Mouse (Mus musculus) adrenal gland, postnatal 10 days (tissue): ENCODE results near the gene Rab22a. TPM values are rescaled to one million over a fixed set of nuclear protein-coding genes. Genes with fewer than 3 reads are reported as not detected.
"Not testable (repeated sequence)": the region's sequence is repeated elsewhere in the genome, so short reads cannot be mapped to it uniquely, and the experiment has no call there.

Source experiments
- DNase-seq: peaks from one replicate; pipeline ENCODE4 v3.0.0; 2021; ENCODE audit warnings: mixed read lengths
- long read RNA-seq, 2 experiments: library from polyadenylated mRNA; stranded (forward); transcript quantifications; one replicate each; pipeline ENCODE4 v2.0.0; 2021
- total RNA-seq, 2 experiments: library from RNA; stranded (reverse); gene quantifications; 2 replicates each; pipeline ENCODE4 v1.2.3; 2021

The Rab22a gene
- total RNA-seq, result 10 to 100 TPM; 28.3 to 29.8 TPM
- long read RNA-seq, experiment 1, full-length matches to known transcripts, result 78 of 96 reads
- long read RNA-seq, experiment 1, partial matches to known transcripts, result 6 of 96 reads
- long read RNA-seq, experiment 1, other reads (novel, unspliced or antisense), result 12 of 96 reads
- long read RNA-seq, experiment 2, full-length matches to known transcripts, result 48 of 57 reads
- long read RNA-seq, experiment 2, partial matches to known transcripts, result 3 of 57 reads
- long read RNA-seq, experiment 2, other reads (novel, unspliced or antisense), result 6 of 57 reads

DNA sequence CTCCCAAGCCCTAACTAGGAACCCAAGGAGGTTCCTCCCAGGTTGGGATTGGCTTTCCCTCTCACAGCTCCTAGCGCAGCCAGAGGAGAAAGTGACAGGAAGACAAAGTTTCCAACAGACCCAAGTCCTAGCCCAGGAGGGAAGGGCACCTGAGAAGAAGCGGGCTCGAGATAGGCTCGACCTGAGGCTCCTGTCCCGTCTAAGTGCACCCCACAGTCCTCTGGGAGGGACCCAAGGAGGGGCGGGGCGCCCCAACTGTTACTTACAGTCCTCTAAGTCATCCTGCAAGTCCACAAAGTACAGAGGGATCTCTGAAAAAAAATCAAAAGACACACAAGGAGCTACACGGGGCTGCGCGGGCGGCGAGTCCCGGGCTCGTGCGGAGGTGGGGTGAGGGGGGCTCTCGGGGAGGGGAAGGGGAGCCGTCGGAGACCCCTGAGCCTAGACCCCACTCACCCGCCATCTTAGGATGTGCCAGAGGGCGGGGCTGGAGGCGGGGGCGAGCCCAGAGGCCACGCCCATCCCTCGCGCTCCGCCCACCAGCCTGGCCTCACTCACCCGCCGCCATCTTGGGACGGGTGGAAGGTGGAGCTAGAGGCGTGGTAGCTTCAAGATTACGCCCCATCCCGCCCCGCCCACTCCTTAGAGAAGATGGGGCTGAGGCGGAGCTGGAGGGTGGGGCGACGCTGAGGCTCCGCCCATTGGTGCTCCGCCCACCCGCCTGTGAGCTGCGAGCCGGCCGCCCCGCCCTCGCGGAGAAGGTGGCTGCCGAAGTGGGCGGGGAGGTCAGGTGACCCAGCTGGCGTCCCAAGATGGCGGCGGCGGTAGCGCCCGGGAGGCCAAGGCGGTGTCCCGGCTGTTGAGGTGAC lies at the start of gene Rab22a:
Rab22a (plus strand) TSS at position 704 of the 869 bp plus-strand sequence.
- peak; percentile 98 for DNase-seq

DNA sequence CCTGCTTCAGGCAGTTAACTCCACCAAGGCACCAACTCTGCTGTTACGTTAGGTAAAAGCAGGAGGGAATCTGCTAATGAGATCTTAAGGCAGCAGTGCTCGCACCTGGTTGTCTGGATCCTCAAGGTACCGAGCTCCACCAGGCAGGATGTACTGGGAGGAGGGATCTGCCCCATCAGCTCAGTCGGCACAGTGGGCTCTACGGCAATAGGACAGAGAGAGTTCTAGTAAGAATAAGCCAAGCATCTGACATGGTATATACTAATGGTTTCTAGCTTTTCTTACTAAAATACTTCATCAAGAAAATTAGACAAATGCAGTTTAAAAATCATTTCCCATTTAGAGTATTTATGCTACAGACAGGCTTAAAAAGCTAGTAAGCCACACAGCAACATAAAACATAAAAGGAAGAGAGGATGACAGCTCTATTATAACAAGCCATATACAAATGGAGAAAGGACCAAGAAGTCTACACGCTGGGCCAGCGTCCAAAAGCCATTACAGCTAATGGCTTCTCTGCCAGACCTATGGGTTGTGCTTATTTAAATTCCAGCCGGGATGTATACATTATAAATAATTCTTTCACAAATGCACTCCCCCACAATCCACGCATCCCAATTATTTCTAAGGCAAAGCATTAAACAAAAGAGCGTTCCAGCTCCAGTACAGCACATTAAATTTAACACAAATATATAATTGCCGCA lies 44.0 kb upstream of the Rab22a start:
- no peak for DNase-seq

DNA sequence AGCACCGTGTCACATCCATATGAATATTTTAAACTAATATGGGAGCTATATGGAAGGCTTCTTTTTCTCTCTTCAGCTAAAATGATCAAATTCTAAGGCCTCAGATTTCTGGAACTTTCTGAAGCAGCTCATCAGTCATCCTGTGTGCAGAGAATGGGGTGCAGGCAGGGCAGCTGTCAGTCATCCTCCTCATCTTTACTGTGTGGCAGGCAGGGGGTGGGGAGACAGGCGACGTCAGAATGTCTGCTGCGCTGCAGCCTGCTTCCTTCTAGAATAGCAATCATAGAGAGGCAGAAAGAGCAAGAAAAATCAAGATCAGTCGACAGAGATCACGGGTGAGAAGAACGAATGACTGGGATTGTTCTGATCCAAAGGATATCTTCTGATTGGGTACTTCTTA lies 43.4 kb upstream of the Rab22a start:
- no peak for DNase-seq

DNA sequence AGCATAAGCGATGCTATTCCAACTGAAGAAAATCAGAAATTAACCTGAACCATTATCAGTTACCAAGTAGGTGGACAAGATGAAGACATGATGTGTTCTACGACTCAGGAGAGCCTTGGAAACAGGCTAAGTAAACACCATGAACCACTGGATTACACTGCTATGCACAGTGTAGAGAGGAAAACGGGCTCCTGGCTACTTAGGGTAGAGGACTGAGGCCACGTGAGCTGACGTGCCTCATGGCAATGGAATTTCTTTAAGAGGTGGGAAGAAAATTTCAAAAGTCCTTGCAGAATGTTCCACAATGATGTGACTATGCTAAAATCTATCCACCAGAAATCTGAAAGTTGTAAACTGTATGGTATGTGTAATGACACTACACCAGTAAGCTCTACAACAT lies 40.4 kb upstream of the Rab22a start:
- no peak for DNase-seq

DNA sequence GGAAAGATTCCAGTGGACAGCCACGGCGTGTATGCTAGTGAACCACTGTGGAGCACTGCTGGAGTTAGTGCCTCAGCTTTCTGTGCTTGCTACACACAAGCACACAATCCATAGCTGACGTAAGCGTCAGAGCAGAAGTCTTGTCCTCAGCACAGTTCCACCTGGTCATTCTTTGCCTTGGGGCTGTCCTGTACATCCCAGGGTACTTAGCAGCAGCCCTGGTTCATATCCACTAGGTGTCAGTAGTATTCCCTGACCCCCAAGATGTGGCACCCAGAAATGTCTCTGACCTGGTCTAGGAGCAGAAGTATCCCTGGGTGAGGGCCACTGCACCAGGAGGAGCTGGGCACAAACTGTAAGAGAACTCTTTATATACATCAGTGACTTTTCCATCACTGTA lies 38.9 kb upstream of the Rab22a start:
- no peak for DNase-seq

DNA sequence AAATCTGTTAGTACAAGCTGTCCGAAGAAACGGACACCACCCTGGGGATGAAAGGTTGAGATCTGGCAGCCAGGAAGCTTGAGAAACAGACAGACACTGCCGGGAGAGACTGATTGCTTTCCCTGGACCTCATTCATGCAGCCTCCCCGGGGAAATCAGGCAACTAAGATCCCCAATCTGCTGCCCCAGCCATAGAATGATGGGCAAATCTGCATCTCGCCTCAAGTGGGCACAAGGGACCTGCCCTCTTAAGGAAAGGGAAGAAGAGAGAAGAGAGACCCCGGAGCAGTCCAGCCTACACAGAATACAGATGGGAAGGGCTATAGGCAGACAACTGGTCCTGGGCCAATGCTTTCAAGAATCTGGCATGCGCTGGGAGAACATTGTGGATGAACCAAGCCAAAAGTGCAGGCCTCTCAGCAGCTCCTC lies 37.4 kb upstream of the Rab22a start:
- peak; percentile 41 for DNase-seq

DNA sequence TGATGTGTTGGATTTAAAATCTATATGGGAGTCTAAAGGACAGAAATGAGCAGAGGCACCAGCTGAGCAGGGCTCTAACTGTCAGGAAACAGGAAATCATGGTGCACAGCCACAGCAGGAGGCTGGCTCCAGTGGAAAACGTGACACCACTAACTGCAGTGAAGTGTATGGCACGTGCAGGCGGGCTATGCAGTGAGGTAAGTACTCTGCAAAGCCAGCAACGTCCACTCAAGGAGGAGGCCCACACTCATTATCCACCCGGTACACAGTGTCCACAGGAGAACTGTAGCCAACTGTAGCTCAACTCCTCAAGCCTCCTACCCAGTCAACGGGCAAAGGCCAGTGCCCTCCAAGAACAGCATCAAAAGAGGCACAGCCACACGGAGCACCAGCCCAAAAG lies 34.9 kb upstream of the Rab22a start:
- no peak for DNase-seq

DNA sequence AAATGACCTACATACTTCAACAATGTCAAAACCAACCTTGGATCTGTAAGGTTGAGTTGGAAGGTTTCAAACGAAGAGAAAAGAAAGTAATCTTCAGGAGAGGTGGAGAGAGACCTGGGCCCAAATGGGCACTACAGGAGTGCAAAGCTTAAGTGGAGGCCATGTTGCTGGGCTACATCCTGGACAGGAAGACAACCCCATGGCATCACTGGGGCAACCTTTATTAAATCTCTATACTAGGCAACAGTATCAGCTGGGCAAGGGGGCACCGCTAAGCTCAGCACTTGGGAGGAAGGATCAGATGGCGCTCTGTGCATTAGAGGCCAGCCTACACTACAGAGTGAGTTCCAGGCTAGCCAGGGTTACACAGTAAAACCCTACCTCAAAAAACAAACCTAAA lies 33.8 kb upstream of the Rab22a start:
- no peak for DNase-seq

DNA sequence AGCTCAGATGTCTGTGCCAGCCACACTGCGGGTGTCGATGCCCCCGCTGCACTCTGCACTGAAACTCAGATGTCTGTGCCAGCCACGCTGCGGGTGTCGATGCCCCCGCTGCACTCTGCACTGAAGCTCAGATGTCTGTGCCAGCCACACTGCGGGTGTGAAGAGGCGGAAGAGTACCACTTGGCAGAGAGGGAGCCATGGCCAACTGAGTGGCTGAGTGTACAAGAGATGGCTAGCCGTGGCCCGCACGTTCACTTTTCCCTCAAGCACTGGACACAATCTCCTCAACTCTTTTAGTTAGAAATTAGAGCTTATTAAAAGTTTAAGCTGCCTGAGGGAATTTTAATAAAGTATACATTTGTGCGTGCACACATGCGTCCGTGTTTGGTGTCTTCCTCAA lies 25.5 kb upstream of the Rab22a start:
- DNase-seq, result not testable (repeated sequence)

DNA sequence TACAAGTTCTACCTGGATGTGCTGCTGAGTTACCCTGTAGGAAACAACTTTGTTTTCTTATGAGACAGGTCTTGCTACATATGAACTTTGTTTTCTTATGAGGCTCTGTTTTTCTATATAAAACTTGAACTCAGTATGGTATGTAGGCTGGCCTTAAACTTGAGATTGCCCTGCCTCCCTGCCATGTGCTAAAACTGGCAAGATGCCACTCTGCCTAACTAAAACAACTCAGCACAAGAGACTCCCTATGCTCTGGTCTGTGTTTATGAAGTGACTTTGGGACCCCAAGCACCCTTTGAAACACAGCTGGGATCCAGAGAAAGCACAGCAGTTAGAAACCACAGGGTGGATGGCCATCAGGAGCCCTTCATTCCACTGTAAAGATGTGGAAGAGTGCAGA lies 18.2 kb upstream of the Rab22a start:
- DNase-seq, result no peak

DNA sequence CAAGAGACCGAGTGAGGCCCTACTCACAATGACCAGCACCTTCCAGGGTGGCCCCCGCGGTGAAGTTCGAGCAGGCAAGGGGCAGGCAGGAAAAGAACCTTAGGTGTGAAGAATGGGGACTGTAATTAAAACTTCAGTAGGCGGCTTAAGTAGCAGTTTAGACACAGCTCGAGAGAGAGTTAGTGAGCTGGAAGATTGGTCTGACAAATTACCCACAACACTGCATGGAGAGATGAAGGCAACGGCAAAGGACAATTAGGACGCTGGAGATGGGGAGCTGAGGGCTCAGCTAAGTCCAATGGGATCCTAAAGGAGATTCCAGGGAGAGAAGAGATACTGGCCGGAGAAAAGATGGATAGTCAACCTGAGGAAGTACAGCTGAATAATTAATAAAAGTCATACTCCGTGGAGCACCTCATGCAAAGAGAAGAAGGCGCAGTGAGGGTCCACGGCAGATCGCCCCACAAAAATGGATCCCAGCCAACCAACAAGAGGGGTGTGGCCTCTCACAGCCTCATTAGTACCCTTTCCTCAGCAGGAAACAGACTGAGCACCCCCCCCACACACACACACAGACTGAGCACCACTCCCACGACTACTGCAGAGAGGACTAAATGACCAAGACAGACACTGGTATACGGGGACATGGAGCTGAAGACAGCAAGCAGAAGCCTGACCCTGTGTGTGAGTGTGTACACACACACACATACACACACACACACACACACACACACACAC lies 17.1 kb upstream of the Rab22a start:
- no peak for DNase-seq

DNA sequence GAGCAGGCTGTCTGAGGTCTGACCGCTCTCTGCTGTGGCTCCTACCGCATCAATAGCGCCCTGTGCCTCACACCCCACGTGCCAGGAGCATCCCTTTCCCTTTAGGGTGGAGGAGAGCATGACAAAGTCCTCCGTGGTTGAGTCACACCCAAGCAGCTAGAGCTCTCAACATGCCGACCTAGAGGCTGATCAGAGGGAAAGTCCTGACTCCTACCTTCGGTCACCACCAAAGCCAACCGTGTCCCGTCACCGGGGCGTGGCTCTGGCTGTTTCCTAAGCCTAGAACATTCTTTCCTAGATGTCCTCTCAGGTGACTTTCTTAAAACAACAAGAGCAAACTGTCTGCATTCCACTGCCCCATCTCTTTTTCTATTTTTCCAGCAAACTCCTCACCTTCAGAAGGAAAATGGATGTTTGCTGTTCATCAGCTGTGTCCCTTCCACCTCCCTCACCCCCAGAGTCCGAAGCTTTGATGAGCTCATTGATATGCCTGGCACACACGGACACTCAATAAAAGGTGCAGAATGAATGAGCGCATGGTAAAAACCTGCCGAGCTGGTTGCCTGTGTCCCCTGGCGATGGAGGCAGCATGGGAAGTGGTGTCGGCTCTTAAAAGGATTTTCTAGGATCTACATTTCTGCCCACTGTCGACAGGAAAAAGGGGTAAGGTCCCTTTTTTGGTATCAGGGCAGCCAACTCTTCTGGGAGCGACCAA lies 12.2 kb upstream of the Rab22a start:
- DNase-seq, result no peak

DNA sequence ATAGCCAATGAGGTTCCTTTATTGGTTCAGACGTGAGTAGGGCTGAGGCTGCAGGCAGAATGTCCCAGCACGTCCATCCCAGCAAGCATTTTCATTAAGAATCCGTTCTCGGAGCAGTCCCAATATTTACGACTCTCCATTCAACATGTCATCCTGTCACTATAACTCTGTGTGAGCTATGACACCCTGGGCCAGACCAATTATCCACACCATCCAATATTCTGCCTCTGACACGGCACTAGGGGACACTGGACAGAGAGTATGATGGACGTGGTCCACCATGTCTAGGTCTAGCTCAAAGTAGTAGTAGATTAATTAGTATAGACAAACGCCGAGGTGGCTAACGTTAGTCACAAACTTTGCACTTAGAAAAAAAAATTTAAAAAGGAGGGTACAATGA lies 9.8 kb upstream of the Rab22a start:
- no peak for DNase-seq

DNA sequence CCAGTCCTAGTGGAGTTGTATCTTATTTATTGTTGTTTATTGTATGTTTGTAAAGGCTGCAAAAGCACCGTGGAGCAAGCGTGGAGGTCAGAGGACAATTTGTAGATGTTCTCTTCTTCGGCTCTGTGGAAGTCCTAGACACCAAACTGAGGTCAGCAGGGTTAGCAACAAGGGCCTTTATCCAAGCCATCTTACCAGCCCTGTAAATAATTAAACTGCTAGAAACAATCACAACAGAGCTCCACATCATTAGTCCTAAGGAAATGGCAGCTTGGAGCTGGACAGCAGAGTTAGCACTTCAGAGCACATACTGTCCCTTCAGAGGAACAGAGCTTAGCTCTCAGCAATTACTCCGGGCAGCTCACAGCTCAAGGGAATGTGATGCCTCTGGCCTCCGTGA lies 6.0 kb upstream of the Rab22a start:
- DNase-seq, result no peak

DNA sequence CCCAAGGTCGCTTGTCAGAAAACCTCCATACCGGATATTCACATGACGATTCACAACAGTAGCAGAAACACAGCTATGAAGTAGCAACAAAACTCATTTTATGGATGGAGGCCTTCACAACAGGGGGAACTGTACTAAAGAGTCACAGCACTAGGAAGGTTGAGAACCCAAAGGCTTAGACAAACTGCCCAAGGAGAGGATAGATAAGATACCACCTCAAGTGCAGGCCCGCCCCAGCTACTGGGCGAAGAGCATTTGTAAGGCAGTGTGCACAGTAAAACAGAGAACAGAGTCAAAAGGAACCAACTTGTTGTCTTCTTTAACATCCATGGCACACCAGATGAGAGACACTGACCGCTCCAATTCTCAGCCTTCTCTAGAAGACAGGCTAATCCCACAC lies 1.8 kb upstream of the Rab22a start:
- no peak for DNase-seq

DNA sequence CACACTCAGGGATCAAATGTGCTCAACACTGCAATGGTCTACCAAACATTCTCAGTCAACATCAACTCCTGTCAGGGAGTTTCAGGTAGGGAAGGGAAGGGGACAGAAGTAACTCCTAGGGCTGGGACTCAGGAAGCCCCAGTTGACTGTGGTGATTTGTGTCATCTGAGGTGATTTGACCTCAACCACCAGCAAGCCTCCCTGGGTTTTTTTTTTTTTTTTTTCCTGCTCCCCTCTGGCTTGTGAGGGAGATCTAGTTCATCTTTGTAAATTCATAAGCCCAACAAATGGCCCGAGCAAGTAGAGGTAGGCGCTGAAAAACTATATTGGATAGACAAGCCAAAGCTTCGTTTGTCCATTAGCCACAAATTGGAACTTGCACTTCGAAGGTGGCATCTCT lies 1.0 kb upstream of the Rab22a start:
- DNase-seq, result no peak

DNA sequence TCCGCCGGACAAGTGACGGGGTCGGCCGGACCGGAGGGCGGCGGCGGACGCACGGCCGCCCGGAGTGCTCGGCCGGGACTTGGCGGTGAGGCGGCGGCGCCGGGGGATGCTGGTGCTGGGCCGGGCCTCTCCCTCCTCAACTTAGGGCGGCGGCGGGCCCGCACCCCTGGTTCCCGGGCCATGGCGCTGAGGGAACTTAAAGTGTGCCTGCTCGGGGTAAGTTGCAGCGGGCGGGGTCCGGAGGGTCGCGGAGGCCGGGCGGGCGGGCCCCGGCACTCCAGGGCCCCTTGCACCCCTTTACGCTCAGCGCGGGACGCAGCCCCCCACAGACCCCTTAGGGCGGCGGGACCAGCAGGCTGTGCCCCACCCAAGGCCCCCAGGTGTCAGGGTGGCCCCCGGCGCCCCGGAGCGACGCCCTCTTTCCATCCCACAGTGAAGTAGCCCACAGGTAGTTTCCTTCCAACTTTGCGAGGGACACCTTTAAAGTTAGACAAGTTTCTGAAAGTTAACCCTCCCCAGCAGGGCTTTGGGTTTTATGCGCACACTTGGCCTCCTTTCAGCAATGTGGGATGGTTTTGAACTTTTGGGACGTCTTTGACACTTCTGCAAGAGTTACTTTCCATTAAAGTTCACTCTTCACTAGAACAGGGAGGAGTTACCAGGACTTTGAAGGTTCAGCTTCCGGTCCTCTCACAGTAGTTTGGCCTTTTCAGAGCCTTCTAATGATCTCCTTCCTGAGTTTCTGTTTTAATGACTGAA lies 545 bp downstream of the Rab22a start:
- DNase-seq, result no peak

DNA sequence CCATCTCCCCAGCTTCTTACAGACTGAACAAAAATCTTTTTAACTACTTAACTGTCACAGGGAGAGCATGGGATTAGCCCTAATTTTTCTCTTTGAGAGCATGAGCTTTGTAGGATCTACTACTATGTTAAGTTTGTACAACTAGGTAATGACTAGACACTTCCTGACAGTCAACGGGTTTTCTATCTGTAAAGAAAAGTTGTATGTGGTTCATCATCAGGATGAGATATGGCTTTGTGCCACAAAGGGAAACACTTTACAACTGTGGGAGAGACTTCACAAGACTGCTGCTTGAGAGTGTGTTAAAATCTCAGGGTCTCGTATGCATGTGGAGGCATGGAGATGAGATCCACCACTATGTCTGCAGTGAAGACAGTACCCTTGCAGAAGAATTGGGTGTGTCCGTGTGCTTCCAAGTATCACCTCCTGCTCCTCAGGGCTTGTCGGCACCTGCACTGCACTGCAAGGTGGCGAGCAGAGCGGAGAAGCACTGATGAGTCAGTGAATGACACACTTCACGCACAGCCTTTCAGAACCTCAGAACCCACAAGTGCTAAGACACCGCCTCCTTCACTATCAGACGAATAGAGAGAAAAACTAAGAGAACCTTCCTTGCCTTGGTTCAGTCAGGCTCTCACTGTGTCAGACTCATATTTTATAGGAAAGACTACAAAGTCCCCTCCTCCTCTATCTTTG lies 2.8 kb downstream of the Rab22a start:
- DNase-seq, result no peak

DNA sequence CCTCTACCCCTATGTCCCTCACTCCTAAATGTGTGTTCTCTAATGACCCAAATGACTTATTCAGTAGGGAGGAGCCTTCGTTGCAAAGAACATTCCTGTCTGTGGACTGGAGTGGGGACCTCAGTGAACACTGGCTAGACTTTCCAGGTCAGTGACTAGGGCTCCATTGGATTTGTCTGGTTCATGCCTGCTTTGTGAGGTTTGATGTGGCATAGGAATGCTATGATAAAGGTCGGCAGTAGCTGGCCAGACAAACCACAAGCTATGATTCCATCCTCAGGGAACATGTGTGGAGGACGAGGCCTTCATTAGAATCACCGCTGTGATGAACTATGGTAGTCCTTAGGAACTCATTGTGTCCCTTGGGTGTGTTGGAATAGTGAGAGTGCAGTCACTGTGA lies 5.2 kb downstream of the Rab22a start:
- DNase-seq, result no peak

DNA sequence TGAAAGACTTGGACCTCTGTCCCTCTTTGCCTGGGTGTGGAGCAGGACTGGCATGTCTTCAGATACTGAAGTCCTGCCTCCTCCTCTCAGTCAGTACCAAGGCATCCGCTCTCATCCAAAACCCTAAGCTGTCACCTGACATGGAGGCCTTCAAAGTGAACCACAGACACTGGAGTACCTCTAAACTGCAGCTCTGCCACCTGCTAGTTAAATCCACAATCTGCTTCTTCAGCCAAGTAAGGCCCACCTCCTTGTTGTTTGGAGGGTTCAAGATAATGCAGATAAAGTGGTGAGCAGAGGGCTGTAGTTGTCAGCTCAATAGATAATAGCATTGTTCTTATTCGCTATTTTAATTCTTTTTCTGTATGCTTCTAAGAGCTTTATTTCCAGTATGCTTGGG lies 5.7 kb downstream of the Rab22a start:
- no peak for DNase-seq
